Mouse (Mus musculus) skeletal muscle tissue, postnatal 0 days (tissue): Measurements from ENCODE around the gene Gabarapl1. TPM values are rescaled to one million over a fixed set of nuclear protein-coding genes. Genes with fewer than 3 reads are reported as not detected.

Source experiments
- polyA plus RNA-seq: library from polyadenylated mRNA; unstranded; fragments of >200 nt; fragmentation: Nextera tagmentation; extraction: Ambion mirVana; gene quantifications from 2 replicates; pipeline ENCODE4 v1.2.1, GENCODE M21; 2015

The Gabarapl1 gene
- 31.6 and 33.9 TPM in 2 replicates for polyA plus RNA-seq

GRCm38 (mm10) chr6:129532942-129533860, at the start of gene Gabarapl1:
TSS of gene Gabarapl1 (plus strand) at chr6:129533160.

GRCm38 (mm10) chr6:129507024-129507423, 25.9 kb upstream of the Gabarapl1 start, which contains the start of gene Olr1:
TSS of gene Olr1 (minus strand) at chr6:129507165.

GRCm38 (mm10) chr6:129512367-129512766, 20.6 kb upstream of the Gabarapl1 start, which contains the start of gene Tmem52b:
TSS of gene Tmem52b (plus strand) at chr6:129512555.

GRCm38 (mm10) chr6:129577605-129578004, 44.6 kb downstream of the Gabarapl1 start, which contains the start of gene Klre1:
TSS of gene Klre1 (plus strand) at chr6:129577905.

DNA sequence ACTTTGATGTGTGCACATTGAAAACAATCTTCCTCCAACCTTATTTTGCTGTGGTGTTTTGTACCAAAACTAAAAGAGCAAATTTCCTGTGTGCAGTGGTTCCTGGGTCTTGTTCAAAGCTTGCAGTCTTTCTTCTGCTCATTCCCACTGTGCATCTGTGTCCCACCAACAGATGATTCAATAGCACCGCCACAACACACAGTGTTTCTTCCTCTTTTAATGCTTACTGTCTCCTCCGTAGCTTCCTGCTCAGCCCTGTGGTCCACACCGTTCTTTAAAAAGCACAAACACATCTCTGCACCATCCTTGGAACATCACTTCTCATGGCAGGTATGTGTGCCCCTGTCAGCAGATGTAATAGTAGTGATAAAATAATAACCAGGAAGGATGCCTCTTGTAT, 58.5 kb downstream of the Gabarapl1 start, which contains the start of gene Klrd1:
TSS of gene Klrd1 (plus strand) at position 275 of the 400 bp plus-strand sequence.

Other genes starting within 250 kb of the Gabarapl1 start
- gene 4922502D21Rik, start 201.4 kb upstream of the Gabarapl1 start, polyA plus RNA-seq: not detected in 2 replicates
- gene Clec12a, start 190.5 kb upstream of the Gabarapl1 start, polyA plus RNA-seq: 0.10 and 0.12 TPM in 2 replicates
- 0.28 and 1.3 TPM in 2 replicates for gene Clec12b, start 147.3 kb upstream of the Gabarapl1 start, polyA plus RNA-seq
- gene Clec1b, start 135.9 kb upstream of the Gabarapl1 start, polyA plus RNA-seq: 0.10 and 0.22 TPM in 2 replicates
- 0.10 and 0.23 TPM in 2 replicates for gene Clec9a, start 124.3 kb upstream of the Gabarapl1 start, polyA plus RNA-seq
- gene Clec1a, start 81.2 kb upstream of the Gabarapl1 start, polyA plus RNA-seq: 4.0 and 5.0 TPM in 2 replicates
- gene Olr1, start 26.0 kb upstream of the Gabarapl1 start, polyA plus RNA-seq: 0.27 TPM in 1 of 2 replicates, not detected in the other
- gene Tmem52b, start 20.6 kb upstream of the Gabarapl1 start, polyA plus RNA-seq: not detected in 2 replicates
- gene Klre1, start 44.7 kb downstream of the Gabarapl1 start, polyA plus RNA-seq: not detected in 2 replicates
- 0.19 and 0.52 TPM in 2 replicates for gene Klrd1, start 58.6 kb downstream of the Gabarapl1 start, polyA plus RNA-seq
- 0.13 TPM in 1 of 2 replicates, not detected in the other for gene Klrk1, start 90.7 kb downstream of the Gabarapl1 start, polyA plus RNA-seq
- gene Klrc3, start 110.2 kb downstream of the Gabarapl1 start, polyA plus RNA-seq: not detected in 2 replicates
- not detected in 2 replicates for gene Klrc2, start 127.5 kb downstream of the Gabarapl1 start, polyA plus RNA-seq
- 0.15 TPM in 1 of 2 replicates, not detected in the other for gene Klrc1, start 145.8 kb downstream of the Gabarapl1 start, polyA plus RNA-seq
- not detected in 2 replicates for gene Klri1, start 184.0 kb downstream of the Gabarapl1 start, polyA plus RNA-seq
- gene Klri2, start 207.3 kb downstream of the Gabarapl1 start, polyA plus RNA-seq: not detected in 2 replicates